Mouse (Mus musculus) gonadal fat pad, adult 2 months (tissue): Measurements from ENCODE around the gene Faap20. TPM values are rescaled to one million over a fixed set of nuclear protein-coding genes. Genes with fewer than 3 reads are reported as not detected.
"Not testable (repeated sequence)": the region's sequence is repeated elsewhere in the genome, so short reads cannot be mapped to it uniquely, and the experiment has no call there.

Experiments used
- DNase-seq: peaks from one replicate; pipeline ENCODE4 v3.0.0-alpha.2; 2012; ENCODE audit warnings: low read depth
- polyA plus RNA-seq: library from polyadenylated mRNA; depleted of rRNA; stranded (reverse); fragments of >200 nt; gene quantifications from 2 replicates; pipeline ENCODE4 v1.2.3, GENCODE M21; 2012

Gene Faap20
- polyA plus RNA-seq, 1 experiment, result 78.4 TPM

- DNase-seq, result not testable (repeated sequence)
These were observed 1.5 kb upstream of the Faap20 start for GRCm38 (mm10) chr4:155248054-155248453.

GRCm38 (mm10) chr4:155249257-155249647 is 350 bp upstream of the Faap20 start:
- DNase-seq, result no peak

- no peak for DNase-seq
These were observed 937 bp downstream of the Faap20 start for GRCm38 (mm10) chr4:155250361-155251117.

GRCm38 (mm10) chr4:155251147-155251546 is 1.5 kb downstream of the Faap20 start:
- DNase-seq, result no peak

- DNase-seq, result no peak
These were observed 2.7 kb downstream of the Faap20 start for GRCm38 (mm10) chr4:155252253-155252652.

GRCm38 (mm10) chr4:155264521-155265321 is 15.1 kb downstream of the Faap20 start:
- no peak for DNase-seq

GRCm38 (mm10) chr4:155267047-155267543 is 17.5 kb downstream of the Faap20 start:
- no peak for DNase-seq

- no peak for DNase-seq
These were observed 18.1 kb downstream of the Faap20 start for GRCm38 (mm10) chr4:155267639-155268175.

GRCm38 (mm10) chr4:155268382-155268781 is 18.8 kb downstream of the Faap20 start:
- no peak for DNase-seq

- no peak for DNase-seq
These were observed 24.8 kb downstream of the Faap20 start for GRCm38 (mm10) chr4:155274451-155274850.

- no peak for DNase-seq
These were observed 25.2 kb downstream of the Faap20 start for GRCm38 (mm10) chr4:155274851-155275250.

GRCm38 (mm10) chr4:155277963-155278362 is 28.4 kb downstream of the Faap20 start:
- no peak for DNase-seq

- DNase-seq, result no peak
These were observed 29.5 kb downstream of the Faap20 start for GRCm38 (mm10) chr4:155279054-155279453.

- DNase-seq, result no peak
These were observed 30.5 kb downstream of the Faap20 start for GRCm38 (mm10) chr4:155279926-155280767.

GRCm38 (mm10) chr4:155280768-155281121 is 31.1 kb downstream of the Faap20 start:
- no peak for DNase-seq

GRCm38 (mm10) chr4:155281227-155281626 is 31.6 kb downstream of the Faap20 start:
- no peak for DNase-seq

GRCm38 (mm10) chr4:155281652-155282051 is 32.0 kb downstream of the Faap20 start:
- DNase-seq, result no peak

GRCm38 (mm10) chr4:155282231-155282630 is 32.6 kb downstream of the Faap20 start:
- DNase-seq, result no peak

- DNase-seq, result no peak
These were observed 33.5 kb downstream of the Faap20 start for GRCm38 (mm10) chr4:155283001-155283503.

GRCm38 (mm10) chr4:155283585-155283984 is 34.0 kb downstream of the Faap20 start:
- no peak for DNase-seq
